Mouse (Mus musculus) midbrain, embryonic 10.5 days (tissue): Measurements from ENCODE around the gene Pfn4. TPM values are rescaled to one million over a fixed set of nuclear protein-coding genes. Genes with fewer than 3 reads are reported as not detected.
"Not testable (repeated sequence)": the region's sequence is repeated elsewhere in the genome, so short reads cannot be mapped to it uniquely, and the experiment has no call there.

ENCODE experiments used
- DNase-seq: peaks from one replicate; pipeline ENCODE4 v3.0.0-alpha.2; 2017; ENCODE audit warnings: low spot score
- H3K27ac ChIP-seq: fragments of 300-500 bp; sonication (generic); replicated peaks from 2 replicates; pipeline ENCODE4 v1.5.1; 2016; ENCODE audit warnings: mild to moderate bottlenecking
- H3K27me3 ChIP-seq: fragments of 300-500 bp; sonication (generic); 2 replicates; pipeline ENCODE4 v1.6.1; 2016; ENCODE audit warnings: low read depth, mild to moderate bottlenecking; ENCODE audit not compliant: poor library complexity, severe bottlenecking
- H3K36me3 ChIP-seq: fragments of 300-500 bp; sonication (generic); 2 replicates; pipeline ENCODE4 v1.6.1; 2016; ENCODE audit warnings: mild to moderate bottlenecking, moderate library complexity
- H3K4me1 ChIP-seq: fragments of 300-500 bp; sonication (generic); 2 replicates; pipeline ENCODE4 v1.6.1; 2016
- H3K4me3 ChIP-seq: fragments of 300-500 bp; sonication (generic); 2 replicates; pipeline ENCODE4 v1.5.1; 2016; ENCODE audit warnings: mild to moderate bottlenecking, moderate library complexity
- H3K9me3 ChIP-seq: fragments of 300-500 bp; sonication (generic); replicated peaks from 2 replicates; pipeline ENCODE4 v1.6.1; 2016; ENCODE audit warnings: mild to moderate bottlenecking
- WGBS: fragments of 180-500 bp; shearing (Covaris S2); methylation state at CpG from one replicate; pipeline ENCODE4 v1.1.7; 2016; 5-methylcytosine and 5-hydroxymethylcytosine counted together
- polyA plus RNA-seq: library from polyadenylated mRNA; unstranded; fragments of >200 nt; fragmentation: Nextera tagmentation; extraction: Ambion mirVana; gene quantifications from 2 replicates; pipeline ENCODE4 v1.2.1, GENCODE M21; 2016

Gene Pfn4
- polyA plus RNA-seq = 2.8 and 3.4 TPM in 2 replicates

GRCm38 (mm10) chr12:4768492-4769332 lies at the start of gene Pfn4, which contains the start of gene Fam228b:
Gene Pfn4 (plus strand): TSS chr12:4769022.
Gene Fam228b (minus strand): TSS chr12:4769267.
- peak; percentile 96 for DNase-seq
- Histone ChIP-seq H3K36me3 (no peaks in the 10 kb centered on the region), H3K27me3 (no peaks in the 10 kb centered on the region), H3K4me1 (peaks cover 5% of the 10 kb centered on the region), H3K27ac (peak within 1 kb of the TSS; percentile 95), H3K4me3 (peak within 1 kb of the TSS; percentile 65), H3K9me3 (no peaks in the 10 kb centered on the region)
- 5% methylated on average over 61 of the region's 61 CpGs for WGBS

- H3K27ac ChIP-seq = no peak overlapping the region
- 86% methylated on average over 13 of the region's 13 CpGs for WGBS
- no peak for DNase-seq
Observed at GRCm38 (mm10) chr12:4719066-4719761, 49.6 kb upstream of the Pfn4 start.

GRCm38 (mm10) chr12:4719762-4720754 lies 48.8 kb upstream of the Pfn4 start:
- Histone ChIP-seq H3K36me3 (no peaks in the 10 kb centered on the region), H3K4me1 (no peaks in the 10 kb centered on the region), H3K27me3 (no peaks in the 10 kb centered on the region), H3K9me3 (no peaks in the 10 kb centered on the region), H3K4me3 (no peak overlapping the region), H3K27ac (no peak overlapping the region)
- WGBS = 77% methylated on average over 17 of the region's 17 CpGs
- DNase-seq = no peak

More at GRCm38 (mm10) chr12:4719066-4719761, 49.6 kb upstream of the Pfn4 start:
- no peaks in the 10 kb centered on the region for H3K36me3 ChIP-seq
- no peaks in the 10 kb centered on the region for H3K4me1 ChIP-seq
- H3K4me3 ChIP-seq = no peak overlapping the region
- H3K27me3 ChIP-seq = no peaks in the 10 kb centered on the region
- no peaks in the 10 kb centered on the region for H3K9me3 ChIP-seq

GRCm38 (mm10) chr12:4729165-4729564 lies 39.7 kb upstream of the Pfn4 start:
- Histone ChIP-seq H3K4me3 (no peak overlapping the region), H3K36me3 (no peaks in the 10 kb centered on the region), H3K27me3 (no peaks in the 10 kb centered on the region), H3K4me1 (no peaks in the 10 kb centered on the region), H3K9me3 (no peaks in the 10 kb centered on the region), H3K27ac (no peak overlapping the region)
- 92% methylated on average over 3 of the region's 3 CpGs for WGBS
- no peak for DNase-seq

GRCm38 (mm10) chr12:4731629-4732028 lies 37.2 kb upstream of the Pfn4 start:
- Histone ChIP-seq H3K27ac (no peak overlapping the region), H3K9me3 (no peaks in the 10 kb centered on the region), H3K36me3 (no peaks in the 10 kb centered on the region), H3K4me1 (no peaks in the 10 kb centered on the region), H3K4me3 (no peak overlapping the region), H3K27me3 (no peaks in the 10 kb centered on the region)
- no peak for DNase-seq
- 79% methylated on average over 4 of the region's 4 CpGs for WGBS

GRCm38 (mm10) chr12:4732332-4732731 lies 36.5 kb upstream of the Pfn4 start:
- no peaks in the 10 kb centered on the region for H3K27me3 ChIP-seq
- H3K4me3 ChIP-seq = no peak overlapping the region
- DNase-seq = no peak
- WGBS = 75% methylated on average over 4 of the region's 4 CpGs
- no peaks in the 10 kb centered on the region for H3K9me3 ChIP-seq
- no peak overlapping the region for H3K27ac ChIP-seq
- H3K36me3 ChIP-seq = no peaks in the 10 kb centered on the region
- H3K4me1 ChIP-seq = no peaks in the 10 kb centered on the region

GRCm38 (mm10) chr12:4738031-4738576 lies 30.7 kb upstream of the Pfn4 start, which contains the start of gene Fam228a:
Gene Fam228a (minus strand): TSS chr12:4738430.
- WGBS = 82% methylated on average over 18 of the region's 18 CpGs
- Histone ChIP-seq H3K27ac (0 out of 2 replicates have a peak within 1 kb of the TSS, but pooled peaks have one; percentile 23), H3K4me3 (no peak within 1 kb of the TSS), H3K9me3 (no peaks in the 10 kb centered on the region), H3K36me3 (no peaks in the 10 kb centered on the region), H3K4me1 (0 out of 2 replicates have a peak, but pooled peaks cover 4% of the 10 kb centered on the region), H3K27me3 (no peaks in the 10 kb centered on the region)
- DNase-seq = no peak

- 84% methylated on average over 7 of the region's 7 CpGs for WGBS
- H3K4me3 ChIP-seq = no peak overlapping the region
Observed at GRCm38 (mm10) chr12:4740823-4741222, 28.0 kb upstream of the Pfn4 start.

GRCm38 (mm10) chr12:4742183-4742582 lies 26.6 kb upstream of the Pfn4 start:
- Histone ChIP-seq H3K27me3 (no peaks in the 10 kb centered on the region), H3K9me3 (no peaks in the 10 kb centered on the region), H3K36me3 (no peaks in the 10 kb centered on the region), H3K4me1 (0 out of 2 replicates have a peak, but pooled peaks cover 4% of the 10 kb centered on the region), H3K27ac (no peak overlapping the region), H3K4me3 (no peak overlapping the region)
- 89% methylated on average over 3 of the region's 3 CpGs for WGBS
- DNase-seq = no peak

More at GRCm38 (mm10) chr12:4740823-4741222, 28.0 kb upstream of the Pfn4 start:
- no peak overlapping the region for H3K27ac ChIP-seq
- no peak for DNase-seq
- 0 out of 2 replicates have a peak, but pooled peaks cover 4% of the 10 kb centered on the region for H3K4me1 ChIP-seq
- H3K36me3 ChIP-seq = no peaks in the 10 kb centered on the region
- H3K27me3 ChIP-seq = no peaks in the 10 kb centered on the region
- no peaks in the 10 kb centered on the region for H3K9me3 ChIP-seq

GRCm38 (mm10) chr12:4744486-4744885 lies 24.3 kb upstream of the Pfn4 start:
- no peaks in the 10 kb centered on the region for H3K9me3 ChIP-seq
- H3K4me1 ChIP-seq = no peaks in the 10 kb centered on the region
- no peak for DNase-seq
- WGBS = 92% methylated on average over 10 of the region's 10 CpGs
- no peaks in the 10 kb centered on the region for H3K36me3 ChIP-seq
- H3K27ac ChIP-seq = no peak overlapping the region
- no peaks in the 10 kb centered on the region for H3K27me3 ChIP-seq
- no peak overlapping the region for H3K4me3 ChIP-seq

GRCm38 (mm10) chr12:4754451-4754850 lies 14.4 kb upstream of the Pfn4 start:
- H3K4me1 ChIP-seq = not testable (repeated sequence)

GRCm38 (mm10) chr12:4757060-4757459 lies 11.8 kb upstream of the Pfn4 start:
- H3K27ac ChIP-seq = no peak overlapping the region
- WGBS = 90% methylated on average over 1 of the region's 1 CpGs
- no peak overlapping the region for H3K4me3 ChIP-seq
- H3K4me1 ChIP-seq = no peaks in the 10 kb centered on the region
- H3K27me3 ChIP-seq = no peaks in the 10 kb centered on the region
- DNase-seq = no peak
- H3K9me3 ChIP-seq = no peaks in the 10 kb centered on the region
- H3K36me3 ChIP-seq = no peaks in the 10 kb centered on the region

More at GRCm38 (mm10) chr12:4754451-4754850, 14.4 kb upstream of the Pfn4 start:
- not testable (repeated sequence) for H3K4me3 ChIP-seq, H3K27ac ChIP-seq, DNase-seq, H3K36me3 ChIP-seq, H3K9me3 ChIP-seq, H3K27me3 ChIP-seq
- 87% methylated on average over 4 of the region's 4 CpGs for WGBS
